Mouse (Mus musculus): ENCODE measurements around the gene Auts2.

DNA sequence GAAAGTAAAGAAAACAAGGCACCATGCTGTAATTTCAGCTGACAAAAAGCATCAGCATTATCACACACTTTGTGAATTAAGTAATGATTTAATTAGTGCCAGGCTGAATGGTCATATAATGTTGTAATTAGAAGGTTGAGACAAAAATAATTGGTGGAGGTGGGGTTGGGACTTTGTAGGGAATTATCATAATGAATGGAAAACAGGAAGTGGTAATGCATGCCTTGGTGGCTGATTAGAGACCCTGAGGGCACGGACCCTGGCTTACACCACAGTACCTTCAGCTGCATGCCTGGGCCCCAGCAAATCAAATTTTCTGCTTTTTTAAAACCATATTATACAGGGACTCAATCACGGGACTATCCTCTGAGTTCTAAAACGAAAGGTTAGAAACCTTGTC is 586.1 kb downstream of the Auts2 start:
- TF ChIP-seq CTCF (IDR thresholded peaks at IDR 0.05; ENCODE audit: insufficient read depth, low read length), result no peak
- no peak for TF ChIP-seq POLR2A (IDR thresholded peaks at IDR 0.05; ENCODE audit: borderline replicate concordance, extremely low read depth, low read depth, low read length)

All from lung, adult 2 months (tissue).